ENCODE assay signal across 9 mouse cellular contexts in the genomic region with DNA sequence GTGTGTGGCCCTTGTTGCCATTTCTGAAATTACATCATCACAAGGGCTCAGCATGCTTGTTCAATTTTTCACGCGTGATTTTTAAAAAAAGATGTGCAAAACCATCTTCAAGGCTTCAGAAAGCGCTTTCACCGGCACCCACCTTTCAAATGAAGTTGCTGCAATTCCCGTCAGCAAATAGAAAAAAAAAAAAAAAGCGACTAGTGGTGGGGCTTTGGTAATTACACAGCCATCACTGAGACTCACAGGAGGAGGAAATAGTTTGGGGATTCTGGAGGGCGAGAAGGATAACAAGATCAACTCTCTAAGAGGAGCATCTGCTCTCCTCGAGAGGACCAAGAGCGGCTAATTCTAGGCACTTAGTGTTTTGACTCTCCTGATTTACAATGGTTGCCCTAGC.
A peak's percentile ranks its signal among the peaks of the same experiment; 100 is the strongest.
DNase-seq lines count a peak whose midpoint lies in the region; ATAC-seq and TF ChIP-seq lines count a peak whose summit lies in the region.
"Had no signal": no experiment of that assay in that cellular context is flagged by ENCODE, and none has a peak within 500 bp of the region (broad histone marks: within the 10 kb centered on the region; RNA-seq: fewer than 3 reads in every experiment).

No protein-coding gene starts in this region.

- peak; percentile 24 for TF ChIP-seq CTCF in hindbrain, postnatal 0 days (IDR thresholded peaks at IDR 0.05; ENCODE audit: low read depth)
- TF ChIP-seq CTCF in midbrain, postnatal 0 days (IDR thresholded peaks at IDR 0.05): peak; percentile 14; the same call in 1 of the 2 replicates

- peak overlapping the region; percentile 37 for H3K4me3 ChIP-seq in heart, embryonic 15.5 days
- H3K4me3 ChIP-seq in hindbrain, postnatal 0 days (ENCODE audit: low read length): peak overlapping the region; percentile 17
- no peak overlapping the region for H3K4me3 ChIP-seq in midbrain, postnatal 0 days (ENCODE audit: low read depth, low read length)

- no peaks in the 10 kb centered on the region for H3K9me3 ChIP-seq in heart, embryonic 15.5 days (replicated peaks)
- no peaks in the 10 kb centered on the region for H3K9me3 ChIP-seq in hindbrain, postnatal 0 days (ENCODE audit: low read length)
- no peaks in the 10 kb centered on the region for H3K9me3 ChIP-seq in midbrain, postnatal 0 days (ENCODE audit: low read length)

- no peak overlapping the region for H3K27ac ChIP-seq in heart, embryonic 15.5 days
- no peak overlapping the region for H3K27ac ChIP-seq in hindbrain, postnatal 0 days
- H3K27ac ChIP-seq in midbrain, postnatal 0 days (ENCODE audit: low read depth, low read length): no peak overlapping the region

- H3K36me3 ChIP-seq in heart, embryonic 15.5 days: no peaks in the 10 kb centered on the region
- no peaks in the 10 kb centered on the region for H3K36me3 ChIP-seq in hindbrain, postnatal 0 days (ENCODE audit: insufficient read depth, low read length)
- H3K36me3 ChIP-seq in midbrain, postnatal 0 days (ENCODE audit: insufficient read depth, low read length): no peaks in the 10 kb centered on the region
- H3K36me3 ChIP-seq: G1E had no signal

- no peak overlapping the region for H3K9ac ChIP-seq in heart, embryonic 15.5 days
- no peak overlapping the region for H3K9ac ChIP-seq in hindbrain, postnatal 0 days (replicated peaks; ENCODE audit: low read length)
- 0 out of 2 replicates have a peak overlapping the region, but pooled peaks have one; percentile 33 for H3K9ac ChIP-seq in midbrain, postnatal 0 days (replicated peaks; ENCODE audit: low read length, poor library complexity, severe bottlenecking)

- DNase-seq in heart, adult 9 months (ENCODE audit: low spot score in 2 of 2): no peak
- peak; percentile 33 for DNase-seq in embryo, embryonic 10 days (ENCODE audit: low spot score)
- DNase-seq in hindbrain, postnatal 0 days (ENCODE audit: low spot score): peak; percentile 32
- DNase-seq in midbrain, postnatal 0 days (ENCODE audit: low spot score): no peak
- no peak for DNase-seq in gastrocnemius, adult 8-10 months (ENCODE audit: low spot score in 2 of 2)
- no peak for DNase-seq in urinary bladder, postnatal 14 days (ENCODE audit: low spot score)
- DNase-seq in cerebellum, adult 11 months: no peak

- no peaks in the 10 kb centered on the region for H3K27me3 ChIP-seq in heart, embryonic 15.5 days
- no peaks in the 10 kb centered on the region for H3K27me3 ChIP-seq in hindbrain, postnatal 0 days (ENCODE audit: insufficient read depth, low read length)
- no peaks in the 10 kb centered on the region for H3K27me3 ChIP-seq in midbrain, postnatal 0 days (ENCODE audit: insufficient read depth, low read length)

- ATAC-seq in heart, embryonic 15.5 days (replicated peaks; ENCODE audit: insufficient number of reproducible peaks, insufficient read depth, low FRiP score, low read depth): no peak
- no peak for ATAC-seq in hindbrain, postnatal 0 days
- no peak for ATAC-seq in midbrain, postnatal 0 days (ENCODE audit: low FRiP score)

- peaks cover 52% of the 10 kb centered on the region for H3K4me1 ChIP-seq in heart, embryonic 15.5 days (replicated peaks)
- H3K4me1 ChIP-seq in hindbrain, postnatal 0 days (ENCODE audit: insufficient read depth, low read length): peaks cover 15% of the 10 kb centered on the region; the same call in 1 of the 2 replicates
- peaks cover 26% of the 10 kb centered on the region for H3K4me1 ChIP-seq in midbrain, postnatal 0 days (ENCODE audit: insufficient read depth, low read length)

- peak overlapping the region; percentile 61 for H3K4me2 ChIP-seq in heart, embryonic 15.5 days
- H3K4me2 ChIP-seq in hindbrain, postnatal 0 days (ENCODE audit: low read depth, low read length): peak overlapping the region; percentile 58
- peak overlapping the region; percentile 45 for H3K4me2 ChIP-seq in midbrain, postnatal 0 days (ENCODE audit: low read depth, low read length, poor library complexity, severe bottlenecking)

- WGBS in heart, embryonic 15.5 days: 5% methylated on average over 9 of the region's 9 CpGs
- WGBS in hindbrain, postnatal 0 days: 7% methylated on average over 9 of the region's 9 CpGs
- WGBS in midbrain, postnatal 0 days: 4% methylated on average over 9 of the region's 9 CpGs

Comparison
In these comparisons a context has a peak if more than half of its experiments do, and no peak if none do; other contexts are left out.
1. DNase-seq: peak in embryo, embryonic 10 days (single experiment) and hindbrain, postnatal 0 days (single experiment); none in heart, adult 9 months (0 of 2), midbrain, postnatal 0 days (single experiment), gastrocnemius, adult 8-10 months (0 of 2), urinary bladder, postnatal 14 days (single experiment) and cerebellum, adult 11 months (single experiment).
2. Peak in every context shown above with its lines, with median percentiles within 50 percentile points of each other: H3K4me2 ChIP-seq.